Mouse (Mus musculus): ENCODE data around the gene Phf5a. TPM values are rescaled to one million over a fixed set of nuclear protein-coding genes. Genes with fewer than 3 reads are reported as not detected.
A peak's percentile ranks its signal among the peaks of the same experiment; 100 is the strongest.

Phf5a gene
- total RNA-seq, 1 experiment from 2014 or later = 58.7 TPM

GRCm38 (mm10) chr15:81835007-81835880 is 36.5 kb downstream of the Phf5a start:
- no peak for ATAC-seq (replicated peaks; ENCODE audit: insufficient number of reproducible peaks, low FRiP score, low TSS enrichment, poor library complexity, severe bottlenecking)

DNA sequence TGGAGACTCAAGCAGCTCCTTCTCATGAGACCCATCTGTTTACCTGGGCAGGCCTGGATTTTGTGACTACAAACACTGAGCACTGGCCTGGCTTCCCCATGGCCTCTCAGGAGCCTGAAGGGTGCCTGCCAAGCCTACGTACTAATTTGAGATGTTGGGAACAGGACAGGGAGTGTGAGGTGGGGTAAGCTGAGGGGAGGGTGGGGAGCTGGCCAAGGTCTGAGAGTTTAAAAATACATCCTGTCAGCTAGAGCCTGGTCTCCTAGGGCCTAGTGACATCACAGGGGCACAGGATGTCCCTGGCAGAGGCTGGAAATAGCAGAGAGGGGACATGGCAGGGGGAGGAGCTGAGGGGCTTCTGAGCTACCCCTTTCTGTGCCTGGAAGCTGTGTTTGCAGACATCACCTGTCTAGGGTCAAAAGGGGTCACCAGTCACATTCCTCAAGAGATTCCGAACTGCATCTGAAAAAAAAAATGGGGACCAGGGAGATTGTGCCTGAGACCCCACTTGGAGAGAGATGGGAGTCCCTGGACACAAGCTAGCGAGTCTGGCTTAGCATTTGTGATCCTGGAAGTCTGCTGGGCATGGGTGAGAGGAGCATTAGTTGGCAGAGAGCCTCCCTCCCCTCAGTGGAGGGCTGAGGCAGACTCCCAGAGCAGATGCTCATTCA is 37.4 kb downstream of the Phf5a start:
- no peak for ATAC-seq (replicated peaks; ENCODE audit: insufficient number of reproducible peaks, low FRiP score, low TSS enrichment, poor library complexity, severe bottlenecking)

- no peak for ATAC-seq (replicated peaks; ENCODE audit: insufficient number of reproducible peaks, low FRiP score, low TSS enrichment, poor library complexity, severe bottlenecking)
Measured at GRCm38 (mm10) chr15:81833481-81833880, 38.2 kb downstream of the Phf5a start.

- no peak for ATAC-seq (replicated peaks; ENCODE audit: insufficient number of reproducible peaks, low FRiP score, low TSS enrichment, poor library complexity, severe bottlenecking)
Measured at GRCm38 (mm10) chr15:81832219-81832618, 39.5 kb downstream of the Phf5a start.

DNA sequence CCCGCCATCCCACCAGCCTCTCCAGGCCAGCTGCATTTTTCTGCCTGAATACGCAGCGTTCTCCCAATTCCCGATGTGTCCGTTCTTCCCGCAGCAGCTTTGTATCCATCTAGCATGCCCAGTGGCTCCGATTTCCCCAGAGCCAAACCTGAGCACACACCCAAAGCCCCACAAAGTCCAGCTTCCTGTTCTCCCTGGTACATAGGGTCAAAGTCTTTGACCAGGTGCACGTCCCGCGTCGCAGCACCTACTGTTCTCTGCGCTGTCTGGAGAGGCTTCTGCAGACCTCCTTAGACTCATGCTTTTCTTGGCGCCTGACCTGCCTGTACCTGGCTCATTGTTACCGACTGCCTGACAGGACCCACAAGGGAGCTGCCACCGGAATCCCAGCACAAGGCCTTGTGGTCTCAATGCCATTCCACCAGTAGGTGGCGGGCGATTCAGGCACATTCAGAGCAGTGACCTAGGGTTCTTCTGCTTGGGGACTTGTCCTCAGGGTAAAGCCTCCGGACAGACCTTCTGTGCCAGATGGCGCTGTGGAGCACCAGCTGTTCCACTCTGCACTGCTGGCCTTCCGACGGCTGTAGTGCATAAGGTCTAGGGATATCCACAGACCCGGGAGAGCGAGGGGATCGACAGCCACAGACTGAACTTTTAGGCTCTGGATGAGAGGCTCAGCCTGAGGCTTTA is 40.4 kb downstream of the Phf5a start:
- ATAC-seq (replicated peaks; ENCODE audit: insufficient number of reproducible peaks, low FRiP score, low TSS enrichment, poor library complexity, severe bottlenecking) = peak; percentile 95

- no peak for ATAC-seq (replicated peaks; ENCODE audit: insufficient number of reproducible peaks, low FRiP score, low TSS enrichment, poor library complexity, severe bottlenecking)
Measured at GRCm38 (mm10) chr15:81830530-81830929, 41.2 kb downstream of the Phf5a start.

- ATAC-seq (replicated peaks; ENCODE audit: insufficient number of reproducible peaks, low FRiP score, low TSS enrichment, poor library complexity, severe bottlenecking) = no peak
Measured at GRCm38 (mm10) chr15:81829208-81829580, 42.5 kb downstream of the Phf5a start.

DNA sequence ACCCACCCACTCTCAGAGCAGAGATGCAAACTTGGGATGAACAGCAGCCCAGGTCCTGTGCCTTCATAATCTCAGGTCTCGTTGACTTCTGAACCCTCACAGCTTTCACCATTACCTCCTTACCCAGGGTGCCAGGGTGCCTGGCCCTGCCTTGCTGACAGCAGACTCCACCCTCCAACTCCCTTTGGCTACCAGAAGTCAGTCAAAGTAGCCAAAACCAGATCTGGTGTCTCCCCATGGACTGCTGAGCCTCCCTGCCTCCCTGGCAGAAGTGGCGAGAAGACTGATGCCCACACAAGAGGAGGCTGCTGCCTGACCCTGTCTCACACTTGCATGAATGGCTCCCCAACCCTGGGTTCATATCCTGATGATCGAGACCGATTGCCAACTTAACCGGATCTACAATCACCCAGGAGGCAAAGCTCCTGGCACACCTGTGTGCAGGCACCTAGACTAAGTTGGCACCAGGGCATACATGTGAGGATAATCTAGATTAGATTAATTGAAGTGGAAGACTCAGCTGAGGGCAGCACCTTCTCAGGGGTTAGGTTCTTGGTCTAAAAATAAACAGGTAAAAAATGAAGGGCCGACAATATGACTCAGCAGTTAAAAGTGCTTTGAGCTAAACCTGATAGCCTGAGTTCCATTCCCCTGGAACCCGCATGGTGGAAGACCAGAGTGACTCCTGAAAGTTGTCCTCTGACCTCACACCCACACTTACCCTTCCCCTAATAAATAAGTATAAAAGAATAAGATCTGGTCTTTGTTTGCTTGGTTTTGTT is 43.1 kb downstream of the Phf5a start:
- no peak for ATAC-seq (replicated peaks; ENCODE audit: insufficient number of reproducible peaks, low FRiP score, low TSS enrichment, poor library complexity, severe bottlenecking)

DNA sequence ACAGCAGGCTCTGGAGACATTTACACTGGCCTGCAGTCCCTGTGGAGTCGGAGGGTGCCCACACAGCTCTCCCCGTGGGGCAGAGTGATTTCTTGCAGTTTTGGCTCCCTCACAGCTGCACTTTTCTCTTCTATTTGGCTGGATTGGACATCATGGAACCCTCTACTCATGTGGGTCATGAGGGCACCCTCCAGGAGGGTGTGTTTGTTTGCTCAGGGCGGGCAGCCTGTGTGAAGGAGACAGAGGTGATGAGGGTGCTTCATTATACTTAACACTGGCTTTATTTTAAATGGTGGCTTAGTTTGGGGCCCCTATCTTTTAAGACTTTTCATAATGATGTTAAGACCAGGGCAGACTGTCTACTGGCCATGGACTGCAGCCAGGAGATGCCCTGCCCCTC is 46.9 kb downstream of the Phf5a start:
- no peak for ATAC-seq (replicated peaks; ENCODE audit: insufficient number of reproducible peaks, low FRiP score, low TSS enrichment, poor library complexity, severe bottlenecking)

GRCm38 (mm10) chr15:81822631-81823030 is 49.1 kb downstream of the Phf5a start:
- no peak for ATAC-seq (replicated peaks; ENCODE audit: insufficient number of reproducible peaks, low FRiP score, low TSS enrichment, poor library complexity, severe bottlenecking)

GRCm38 (mm10) chr15:81818404-81818803 is 53.3 kb downstream of the Phf5a start:
- no peak for ATAC-seq (replicated peaks; ENCODE audit: insufficient number of reproducible peaks, low FRiP score, low TSS enrichment, poor library complexity, severe bottlenecking)

GRCm38 (mm10) chr15:81814716-81815370 is 56.9 kb downstream of the Phf5a start:
- ATAC-seq (replicated peaks; ENCODE audit: insufficient number of reproducible peaks, low FRiP score, low TSS enrichment, poor library complexity, severe bottlenecking) = no peak

Other genes with a start within 250 kb of the Phf5a start
- 13.0 to 31.2 TPM (median 13.7 TPM) in 3 replicates for gene L3mbtl2, start 208.0 kb downstream of the Phf5a start, total RNA-seq (2017)
- 0.29 TPM in 1 of 3 replicates, not detected in the others for gene Chadl, start 174.6 kb downstream of the Phf5a start, total RNA-seq (2017)
- gene Zc3h7b, start 126.9 kb downstream of the Phf5a start, total RNA-seq (2017) = 6.6 to 14.2 TPM (median 7.1 TPM) in 3 replicates
- 37.6 to 62.3 TPM (median 38.3 TPM) in 3 replicates for gene Rangap1, start 126.4 kb downstream of the Phf5a start, total RNA-seq (2017)
- gene Tef, start 69.5 kb downstream of the Phf5a start, total RNA-seq (2017) = 44.4 to 60.3 TPM (median 52.9 TPM) in 3 replicates
- 27.1 to 48.1 TPM (median 29.4 TPM) in 3 replicates for gene Tob2, start 13.1 kb downstream of the Phf5a start, total RNA-seq (2017)
- gene Aco2, start 398 bp upstream of the Phf5a start, total RNA-seq (2017) = 103 to 166 TPM (median 150 TPM) in 3 replicates
- 7.9 to 13.7 TPM (median 8.1 TPM) in 3 replicates for gene Polr3h, start 54.3 kb upstream of the Phf5a start, total RNA-seq (2017)
- gene Csdc2, start 64.8 kb upstream of the Phf5a start, total RNA-seq (2017) = 0.19 TPM in 1 of 3 replicates, not detected in the others
- 6.8 to 24.4 TPM (median 11.1 TPM) in 3 replicates for gene Pmm1, start 89.0 kb upstream of the Phf5a start, total RNA-seq (2017)
- gene 1700029P11Rik, start 108.6 kb upstream of the Phf5a start, total RNA-seq (2017) = not detected in 3 replicates
- gene Xrcc6, start 115.9 kb upstream of the Phf5a start, total RNA-seq (2017) = 37.3 to 62.6 TPM (median 61.9 TPM) in 3 replicates
- 3.2 to 7.3 TPM (median 4.8 TPM) in 3 replicates for gene Desi1, start 162.0 kb upstream of the Phf5a start, total RNA-seq (2017)
- 111 to 112 TPM (median 112 TPM) in 3 replicates for gene Snu13, start 175.7 kb upstream of the Phf5a start, total RNA-seq (2017)
- gene 4930407I10Rik, start 187.2 kb upstream of the Phf5a start, total RNA-seq (2017) = not detected in 3 replicates
- gene Mei1, start 198.1 kb upstream of the Phf5a start, total RNA-seq (2017) = not detected in 3 replicates

Data from monocyte, adult 5-6 weeks (primary cell).